Mouse (Mus musculus) left cerebral cortex, adult 2 months (tissue): ENCODE measurements at regions not wholly inside any gene's neighbourhood (a gene's known extent, or its start where the extent isn't known, plus 50 kb on each side); places are given as distances from the start of the nearest gene placed in this dataset.

ENCODE experiments used
- DNase-seq, 2 experiments: peaks; one replicate each; pipeline ENCODE4 v3.0.0; 2021 to 2022; ENCODE audit warnings: low spot score in 2 of 2, mixed read lengths in 1 of 2; ENCODE audit errors: extremely low spot score in 1 of 2
- H3K27ac ChIP-seq: fragments of 200-600 bp; 2 replicates; pipeline ENCODE4 v1.8.1; 2022
- H3K4me3 ChIP-seq: fragments of 200-600 bp; 2 replicates; pipeline ENCODE4 v1.8.1; 2022
- CTCF ChIP-seq: fragments of 200-600 bp; IDR thresholded peaks from 2 replicates; pipeline ENCODE4 v1.8.1; 2022; ENCODE audit warnings: antibody characterized with exemption, mild to moderate bottlenecking, moderate library complexity
- intact Hi-C: fragments of 180-260 bp; cut with DNase I; formaldehyde crosslinking; loops from one replicate; pipeline ENCODE4 v1.15.1; 2025

GRCm38 (mm10) chr3:4973764-4974163, 776.8 kb upstream of the Gm8797 start:
- intact Hi-C loops, result no loop called here
- DNase-seq, result no peak
- Histone ChIP-seq H3K27ac (no peak overlapping the region), H3K4me3 (no peak overlapping the region)
- no peak for TF ChIP-seq CTCF

- intact Hi-C loops, result no loop called here
- Histone ChIP-seq H3K27ac (no peak overlapping the region), H3K4me3 (no peak overlapping the region)
- no peak for TF ChIP-seq CTCF
- DNase-seq, result no peak
These were observed 775.9 kb upstream of the Gm8797 start for GRCm38 (mm10) chr3:4974659-4975058.

- H3K27ac ChIP-seq, result no peak overlapping the region
- TF ChIP-seq CTCF, result no peak
- intact Hi-C loops, result no loop called here
- H3K4me3 ChIP-seq, result no peak overlapping the region
- no peak for DNase-seq
These were observed 774.3 kb upstream of the Gm8797 start for GRCm38 (mm10) chr3:4976344-4976743.

GRCm38 (mm10) chr3:5017742-5018141, 732.9 kb upstream of the Gm8797 start:
- intact Hi-C loops, result no loop called here
- no peak for TF ChIP-seq CTCF
- no peak for DNase-seq
- H3K27ac ChIP-seq, result no peak overlapping the region
- no peak overlapping the region for H3K4me3 ChIP-seq
